Mouse (Mus musculus) right cerebral cortex, postnatal 14 days (tissue): Measurements from ENCODE around the gene Tasp1.
"Not testable (repeated sequence)": the region's sequence is repeated elsewhere in the genome, so short reads cannot be mapped to it uniquely, and the experiment has no call there.

Experiments
- DNase-seq: peaks from one replicate; pipeline ENCODE4 v3.0.0; 2022

The Tasp1 gene

DNA sequence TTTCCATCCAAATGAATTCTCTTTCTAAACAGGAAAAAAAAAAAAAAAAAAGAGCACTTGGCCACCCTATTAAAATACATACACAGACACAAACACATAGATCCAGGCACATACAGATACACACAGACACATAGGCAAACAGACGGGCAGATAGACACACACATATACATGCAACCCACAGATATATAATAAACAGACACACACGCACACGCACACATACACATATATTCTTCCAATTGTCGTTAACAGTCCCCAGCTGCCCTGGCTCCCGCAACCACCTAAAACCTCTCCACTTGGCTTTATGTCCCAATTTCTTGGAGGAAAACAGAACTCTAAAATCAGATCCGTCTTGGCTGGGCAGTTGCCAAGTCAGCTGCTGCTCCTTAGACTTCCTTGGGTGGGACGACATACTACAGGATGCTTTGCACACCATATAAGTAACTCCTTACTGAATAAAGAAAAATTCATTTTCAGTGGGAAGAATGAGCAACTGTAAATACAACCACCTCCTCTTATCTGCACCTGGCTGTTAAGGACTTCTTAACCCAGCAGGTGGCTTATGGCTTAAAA is 188.5 kb downstream of the Tasp1 start:
- DNase-seq, result peak; percentile 32

DNA sequence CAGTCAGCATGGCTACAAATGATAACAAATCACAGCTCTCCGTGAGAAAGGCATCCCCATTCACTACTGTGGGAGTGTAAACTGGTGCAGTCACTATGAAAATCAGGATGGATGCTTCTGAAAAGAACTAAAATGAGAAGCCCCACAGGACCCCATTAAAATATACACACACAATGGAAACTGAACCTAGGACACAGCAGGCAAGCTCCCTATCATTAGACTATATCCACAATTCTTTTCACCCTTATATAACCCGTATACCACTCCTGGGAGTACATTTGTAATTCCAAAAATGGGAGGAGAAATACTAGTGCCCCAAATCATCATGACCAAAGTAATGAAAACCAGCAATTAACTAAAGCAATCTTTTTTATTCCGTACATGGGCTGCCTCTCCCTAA is 190.7 kb downstream of the Tasp1 start:
- DNase-seq, result no peak

DNA sequence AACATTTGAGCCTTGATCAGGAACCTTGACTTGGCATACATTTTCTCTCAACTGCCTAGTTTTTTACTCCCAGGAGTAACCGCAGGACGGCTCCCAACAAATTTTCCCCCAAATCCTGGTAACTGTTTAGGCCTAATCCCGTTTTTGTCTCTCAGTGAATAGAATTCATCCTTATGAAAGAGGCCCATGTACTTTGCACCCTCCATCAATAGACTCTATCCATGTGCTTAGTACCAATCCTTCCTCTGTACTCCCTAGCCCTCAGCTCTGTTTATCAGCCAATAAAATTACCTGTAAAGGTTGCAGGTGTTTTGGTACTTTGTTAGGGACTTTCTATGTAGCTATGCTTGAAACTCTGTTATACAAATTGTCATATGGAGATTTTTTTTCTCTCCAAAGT is 192.4 kb downstream of the Tasp1 start:
- no peak for DNase-seq

DNA sequence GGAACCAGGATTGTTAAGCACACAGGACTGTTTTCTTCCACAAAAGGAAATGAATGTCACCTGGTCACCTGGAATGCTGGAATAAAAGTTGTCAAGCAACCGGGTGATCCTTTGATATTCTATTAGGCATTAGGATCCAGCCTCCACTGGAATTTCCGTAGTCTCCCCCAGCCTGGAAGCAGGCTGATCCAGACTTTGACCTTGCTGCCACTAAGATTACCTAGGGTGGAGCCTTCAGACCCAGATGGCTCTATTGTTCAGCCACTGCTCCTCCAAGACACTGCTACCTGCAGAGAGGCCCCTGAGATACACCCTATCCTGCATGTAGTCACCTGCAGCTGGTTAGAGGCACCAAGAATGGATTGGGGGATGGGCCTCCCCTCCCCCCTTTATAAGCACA is 192.8 kb downstream of the Tasp1 start:
- DNase-seq, result no peak

DNA sequence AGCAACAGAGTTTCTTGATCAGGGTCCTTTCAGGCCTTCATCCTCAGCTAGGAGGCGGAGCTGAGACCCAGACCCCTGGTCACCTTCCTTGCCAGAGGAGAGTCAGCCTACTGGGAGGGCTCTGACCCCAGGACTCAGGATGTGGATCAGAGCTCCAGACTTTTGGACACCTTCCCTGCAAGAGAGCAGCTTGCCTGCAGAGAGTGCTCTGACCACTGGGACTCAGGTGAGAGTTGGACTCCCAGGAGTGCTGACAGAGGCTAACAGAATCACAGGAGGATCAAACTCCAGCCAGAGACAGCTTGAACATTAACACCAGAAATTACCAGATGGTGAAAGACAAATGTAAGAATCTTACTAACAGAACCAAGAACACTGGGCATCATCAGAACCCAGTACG is 197.5 kb downstream of the Tasp1 start:
- DNase-seq, result not testable (repeated sequence)

DNA sequence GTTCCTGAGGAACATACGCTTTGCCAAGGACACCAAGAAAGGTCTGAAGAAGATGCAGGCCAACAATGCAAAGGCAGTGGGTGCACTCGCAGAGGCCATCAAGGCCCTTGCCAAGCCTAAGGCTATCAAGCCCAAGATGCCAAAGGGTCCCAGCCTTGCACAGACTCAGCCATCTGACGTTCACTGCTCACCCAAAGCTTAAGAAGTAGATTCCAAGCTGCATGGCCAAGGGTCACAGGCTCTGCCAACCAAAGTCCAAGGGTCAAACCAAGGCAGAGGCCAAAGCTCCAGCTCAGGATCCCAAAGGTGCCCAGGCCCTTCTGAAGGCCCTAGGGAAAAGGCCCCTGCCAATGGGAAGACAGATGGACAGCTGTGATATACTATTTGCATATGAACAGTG is 203.2 kb downstream of the Tasp1 start:
- not testable (repeated sequence) for DNase-seq

DNA sequence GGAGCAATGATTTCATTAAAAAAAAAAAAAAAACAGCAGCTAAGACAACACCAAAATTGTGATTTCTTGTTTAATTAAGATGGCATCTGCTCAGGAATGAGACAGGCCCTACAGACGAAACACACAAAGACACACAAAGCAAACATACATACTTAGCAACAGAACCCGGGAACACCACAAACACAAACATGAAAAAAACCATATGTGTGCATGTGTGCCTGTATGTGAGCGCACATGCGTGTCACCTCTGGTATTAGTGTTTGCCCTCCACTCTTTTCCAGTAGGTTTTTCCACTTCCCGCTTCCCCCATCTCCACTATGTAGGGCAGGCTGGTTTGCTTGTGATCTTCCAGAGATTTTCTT is 206.5 kb downstream of the Tasp1 start:
- DNase-seq, result no peak

DNA sequence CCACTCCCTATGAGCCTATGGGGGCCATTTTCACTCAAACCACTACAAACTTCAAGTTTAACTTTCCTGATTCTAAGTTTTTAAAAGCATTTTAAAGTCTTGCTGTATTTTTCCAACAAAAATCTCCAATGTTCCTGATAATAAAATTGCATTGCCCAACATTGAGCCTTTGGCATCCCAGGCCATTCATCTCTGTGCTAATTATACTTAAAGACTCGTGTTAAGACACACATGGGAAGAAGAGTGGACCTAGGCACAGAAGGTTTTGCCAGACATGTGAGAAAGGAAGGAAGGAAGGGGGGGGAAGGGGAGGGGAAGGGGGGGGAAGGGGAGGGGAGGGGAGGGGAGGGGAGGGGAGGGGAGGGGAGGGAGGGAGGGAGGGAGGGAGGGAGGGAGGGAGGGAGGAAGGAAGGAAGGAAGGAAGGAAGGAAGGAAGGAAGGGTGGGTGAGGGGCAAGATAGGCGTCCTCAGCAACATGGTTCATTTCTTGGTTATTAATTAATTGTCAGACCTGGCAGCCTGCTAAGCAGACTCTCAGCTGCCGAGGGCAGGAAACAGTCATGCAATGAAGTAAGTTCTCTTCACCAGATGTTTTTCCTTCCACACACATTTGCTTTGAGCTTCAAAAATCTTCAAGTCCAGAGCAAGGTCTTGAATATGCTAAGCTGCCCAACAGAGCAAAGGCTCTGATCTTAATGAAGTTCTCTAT is 207.0 kb downstream of the Tasp1 start:
- DNase-seq, result no peak

DNA sequence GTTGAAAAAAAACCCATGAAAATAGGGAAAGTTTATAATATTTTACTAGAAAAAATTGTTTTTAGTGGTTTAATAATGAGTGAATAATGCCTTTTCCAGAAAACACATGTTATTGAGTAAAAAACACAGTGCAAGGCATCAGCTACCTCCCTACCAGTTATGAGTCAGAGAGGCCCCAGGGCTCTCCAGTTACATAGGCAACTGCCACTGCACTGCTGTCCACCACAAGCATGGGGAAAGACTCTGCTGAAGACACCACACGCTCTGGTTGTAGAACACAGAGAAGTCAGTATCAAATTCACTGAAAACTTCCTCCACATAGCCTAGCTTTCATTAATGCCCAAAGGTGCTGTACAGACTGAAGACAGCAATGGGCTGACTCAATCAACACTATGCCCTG is 217.0 kb downstream of the Tasp1 start:
- DNase-seq, result no peak

DNA sequence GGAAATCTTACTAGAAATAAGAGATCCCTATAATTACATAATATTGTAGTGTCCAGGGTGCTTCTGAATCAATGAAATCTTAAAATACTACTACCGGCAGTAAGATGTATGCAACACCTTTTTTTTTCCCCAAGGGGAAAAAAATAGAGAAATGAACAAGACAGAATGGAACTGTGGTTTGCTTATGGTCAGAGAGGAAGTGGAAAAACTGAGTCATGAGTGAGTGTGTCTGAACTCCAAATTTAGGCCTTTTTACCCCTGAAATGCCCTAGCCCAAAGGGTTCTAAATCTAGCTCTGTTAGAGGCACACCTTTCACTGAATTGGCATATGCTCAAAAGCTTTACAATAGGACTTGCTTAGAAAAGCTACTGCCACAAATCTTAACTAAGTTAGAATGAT is 225.2 kb downstream of the Tasp1 start:
- DNase-seq, result no peak

DNA sequence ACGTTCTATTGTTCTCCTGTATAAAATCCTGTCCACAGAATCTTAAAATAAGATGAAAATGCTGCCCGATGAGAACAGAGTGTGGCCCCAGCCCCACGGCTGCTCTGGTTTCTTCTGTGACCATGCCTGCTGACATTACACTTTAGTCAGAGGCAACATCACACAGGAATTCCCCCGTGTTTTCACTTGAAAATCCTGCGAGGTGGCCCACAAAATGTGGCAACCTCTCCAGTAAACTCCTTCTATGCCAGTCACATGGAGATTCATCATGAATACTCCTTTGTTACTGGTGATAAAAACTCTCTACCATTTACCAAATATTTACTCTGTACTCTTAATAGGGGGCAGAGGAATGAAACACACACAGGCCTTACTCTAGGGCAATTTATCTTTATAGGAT is 225.7 kb downstream of the Tasp1 start:
- DNase-seq, result no peak

DNA sequence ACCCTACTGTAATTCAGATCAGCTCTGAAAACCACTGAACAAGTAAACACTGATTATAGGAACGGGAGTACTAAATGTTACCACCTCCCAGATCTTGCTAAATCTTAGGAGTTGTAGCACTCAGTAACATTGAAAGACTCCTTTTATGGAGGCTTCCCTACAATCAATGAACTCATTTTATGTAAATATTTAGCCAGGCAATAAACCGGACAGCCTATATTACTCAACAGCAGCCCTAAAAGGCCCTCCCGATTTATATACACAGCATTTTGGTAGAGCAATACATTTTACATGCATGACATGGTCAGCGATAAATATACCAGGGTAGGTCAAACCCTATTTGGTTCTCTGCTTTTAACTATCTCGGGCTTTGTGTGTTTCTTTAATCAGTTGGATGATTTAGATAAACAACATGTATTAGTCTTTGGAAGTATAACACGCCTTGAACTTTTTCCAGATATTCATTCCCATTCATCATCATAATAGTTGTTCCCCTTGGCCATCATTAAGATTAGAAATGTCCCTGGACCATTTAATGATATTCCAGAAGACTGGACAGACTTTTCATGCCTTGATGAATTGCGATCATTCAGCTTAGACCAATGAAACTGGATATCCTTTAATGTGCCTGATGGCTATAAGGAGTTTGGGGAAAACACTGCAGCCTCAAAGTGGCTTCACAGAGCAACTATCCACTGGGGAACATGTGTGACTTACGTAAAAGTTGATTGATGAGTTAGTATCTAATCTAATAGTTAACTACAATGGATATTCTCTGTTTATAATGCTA is 244.8 kb downstream of the Tasp1 start:
- no peak for DNase-seq

DNA sequence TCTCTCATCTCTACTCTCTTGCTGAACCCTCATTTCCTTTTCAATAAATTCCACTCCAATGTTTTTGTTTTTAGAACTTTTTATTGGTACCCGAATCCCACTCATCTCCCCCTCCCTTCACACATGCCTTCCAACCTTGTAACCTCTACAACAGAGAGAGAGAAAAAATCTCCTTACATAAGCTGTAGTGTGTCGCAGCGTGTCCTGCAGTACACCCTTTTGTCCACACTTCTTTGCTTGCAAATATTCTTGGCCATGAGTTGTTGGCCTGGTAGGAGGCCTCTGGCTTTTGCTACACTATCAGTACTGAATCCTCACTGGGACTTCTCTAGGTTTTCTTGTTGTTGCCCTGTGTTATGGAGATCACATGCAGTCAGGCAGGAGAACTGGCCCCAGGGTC is 249.3 kb downstream of the Tasp1 start:
- no peak for DNase-seq

DNA sequence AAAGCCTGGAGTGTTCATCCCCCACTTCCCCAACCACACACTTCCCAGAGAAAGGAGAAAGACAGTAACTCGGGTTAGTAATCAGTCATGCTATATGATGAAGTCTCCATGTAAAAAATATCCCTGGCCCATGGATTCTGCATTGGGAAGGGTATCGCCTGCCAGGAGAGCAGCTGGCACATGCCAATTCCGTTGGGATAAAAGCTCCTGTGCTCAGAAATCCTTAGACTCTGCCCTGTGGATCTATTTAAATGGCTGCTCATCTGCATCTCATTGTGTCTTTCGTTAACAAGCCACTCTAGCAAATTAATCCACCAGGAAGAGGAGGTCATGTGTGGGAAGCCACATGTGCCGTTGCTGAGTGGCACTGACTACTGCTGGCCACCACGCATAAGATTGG is 258.7 kb downstream of the Tasp1 start:
- no peak for DNase-seq

DNA sequence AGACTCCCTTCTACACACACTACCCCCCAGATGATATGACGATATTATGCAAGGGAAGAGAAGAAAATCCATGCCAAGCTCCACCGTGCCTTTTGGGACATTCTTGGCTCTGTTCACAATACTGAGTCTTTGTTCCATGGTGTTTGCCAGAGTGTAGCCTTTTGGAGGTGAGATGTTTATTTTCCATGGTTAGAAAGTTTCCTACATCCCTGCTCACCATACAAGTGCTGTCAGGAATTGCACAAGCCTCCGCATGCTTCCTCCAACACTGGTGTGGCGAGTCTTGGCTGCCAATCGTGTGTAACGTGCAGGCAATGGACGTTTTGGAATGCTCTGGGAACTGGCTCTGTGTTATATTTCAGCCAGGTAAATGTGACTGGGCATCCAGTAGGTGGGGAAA is 262.6 kb downstream of the Tasp1 start:
- DNase-seq, result no peak

DNA sequence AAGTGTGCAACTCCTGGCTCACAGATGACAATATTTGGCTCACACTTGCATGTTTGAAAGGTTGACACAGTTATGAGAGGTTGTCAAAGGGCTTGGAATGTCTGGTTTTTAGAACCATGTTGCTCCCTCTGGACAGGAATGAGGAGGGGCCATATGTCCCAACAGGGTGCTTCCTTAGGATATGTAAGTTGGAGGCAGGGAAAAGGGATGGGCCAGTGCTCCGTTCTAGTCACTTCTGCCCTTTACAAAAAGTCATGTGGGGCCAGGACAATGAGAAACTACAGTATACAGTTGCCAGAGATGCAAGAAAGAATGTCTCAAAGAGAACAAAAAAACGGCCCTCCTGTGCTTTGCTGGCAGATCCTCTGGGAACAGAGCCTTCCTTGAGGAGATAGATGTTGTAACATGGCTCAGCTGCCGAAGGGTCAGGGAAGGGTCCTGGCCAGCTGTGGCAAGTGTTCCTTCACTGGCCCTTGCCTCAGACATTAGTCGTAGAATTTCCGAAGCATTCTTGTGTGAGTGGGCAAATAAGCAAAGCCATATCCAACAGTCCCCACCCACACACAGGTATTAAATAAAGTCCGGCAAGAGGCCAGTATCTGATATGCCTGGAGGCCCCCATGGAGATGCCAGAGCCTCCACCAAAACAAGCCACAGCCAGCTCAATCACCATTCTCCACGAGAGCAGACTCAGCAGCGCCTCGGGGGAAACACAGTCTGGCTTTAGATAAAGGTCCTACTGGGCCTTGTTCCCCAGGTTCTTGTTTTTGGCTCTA is 274.1 kb downstream of the Tasp1 start:
- DNase-seq, result no peak

DNA sequence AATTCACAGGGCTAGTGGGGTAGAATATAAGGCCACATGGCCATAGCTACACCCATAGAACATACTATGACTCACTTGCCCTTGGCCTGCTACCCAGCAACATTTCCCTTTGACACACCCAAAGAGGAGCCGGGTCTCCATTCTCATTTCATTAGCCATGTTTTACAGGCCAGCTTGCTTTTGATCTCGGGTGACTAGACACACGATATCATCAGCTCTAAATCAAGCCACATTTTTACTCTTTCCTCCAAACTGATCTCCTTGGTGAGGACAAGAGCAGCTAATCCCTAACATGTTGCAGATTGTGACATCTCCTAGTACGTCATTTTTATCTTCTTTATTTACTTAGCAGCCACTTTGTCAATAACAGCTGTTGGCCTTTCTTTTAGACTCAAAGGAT is 277.9 kb downstream of the Tasp1 start:
- DNase-seq, result no peak

DNA sequence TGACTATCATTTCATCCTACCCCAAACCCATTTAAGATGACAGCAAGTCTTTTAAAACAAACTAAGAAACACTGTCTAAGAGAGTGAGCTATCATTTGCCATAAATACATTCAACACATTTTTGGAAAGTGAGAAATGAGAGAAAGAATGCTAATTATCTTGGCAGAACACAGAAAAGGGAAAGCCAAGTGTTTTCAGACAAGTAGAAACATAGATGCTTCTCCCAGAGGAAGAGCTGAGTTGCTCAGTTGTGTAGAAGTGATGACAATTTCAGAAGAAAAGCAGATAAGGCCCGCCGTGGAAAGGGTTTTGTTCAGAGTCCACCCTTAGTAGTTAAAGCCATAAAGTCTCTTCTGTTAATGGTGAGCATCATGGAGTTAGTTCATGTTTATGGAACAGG is 281.7 kb downstream of the Tasp1 start:
- DNase-seq, result no peak

DNA sequence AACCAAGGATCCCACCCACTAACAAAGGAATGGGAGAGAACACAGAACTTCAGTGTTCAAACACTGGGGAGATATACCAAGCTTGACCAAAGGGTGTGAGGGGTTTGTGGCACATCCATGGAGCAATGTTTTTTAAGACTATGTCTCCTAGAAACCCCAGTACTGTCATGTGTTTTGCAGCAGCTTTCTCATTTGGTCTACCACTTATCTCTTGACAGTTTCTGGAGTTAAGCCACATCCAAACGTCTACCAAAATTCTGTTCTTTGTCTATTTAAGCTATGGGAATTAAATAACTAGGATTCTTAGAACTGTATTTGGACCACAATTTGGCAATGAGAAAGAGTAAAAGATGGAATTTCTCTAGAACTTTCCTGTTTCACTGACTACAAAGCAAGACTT is 282.1 kb downstream of the Tasp1 start:
- no peak for DNase-seq
